Mouse (Mus musculus) Muller cell, postnatal 12 days (primary cell): ENCODE results near the gene Trappc12.

Experiments
- DNase-seq: peaks from one replicate; pipeline ENCODE4 v3.0.0-alpha.2; 2015; ENCODE audit errors: inconsistent ontology term

The Trappc12 gene

DNA sequence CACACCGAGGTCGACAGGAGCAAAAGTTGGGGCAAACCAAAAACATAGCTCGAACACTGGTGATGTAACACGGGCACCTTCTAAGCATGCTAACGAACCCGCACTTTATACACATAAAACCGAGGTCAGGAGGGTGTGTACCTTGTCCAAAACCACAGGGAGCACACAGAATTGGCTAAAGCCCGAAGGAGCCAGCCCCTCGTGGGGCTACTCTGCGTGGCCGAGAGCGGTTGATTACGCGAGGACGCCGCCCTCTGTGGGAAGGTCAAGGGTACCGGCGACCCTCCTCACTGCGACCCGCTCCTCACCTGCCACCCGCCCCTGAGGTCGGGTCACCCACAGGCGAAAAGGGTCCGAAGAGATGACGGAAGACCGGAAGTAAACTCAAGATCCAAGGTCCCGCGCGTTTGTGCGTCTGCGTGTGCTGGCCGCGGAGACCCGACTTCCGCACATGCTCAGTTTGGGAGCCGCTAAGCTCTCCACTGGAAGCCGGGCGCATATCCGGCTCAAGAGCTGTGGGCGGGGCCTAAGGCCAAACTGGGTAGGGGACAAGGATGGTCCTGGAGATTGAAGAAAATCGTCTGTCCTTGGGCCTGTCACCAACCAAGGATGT is at the start of gene Trappc12:
Gene Trappc12, minus strand, starts transcription at position 452 of the 613 bp plus-strand sequence.
- DNase-seq: peak; percentile 81

DNA sequence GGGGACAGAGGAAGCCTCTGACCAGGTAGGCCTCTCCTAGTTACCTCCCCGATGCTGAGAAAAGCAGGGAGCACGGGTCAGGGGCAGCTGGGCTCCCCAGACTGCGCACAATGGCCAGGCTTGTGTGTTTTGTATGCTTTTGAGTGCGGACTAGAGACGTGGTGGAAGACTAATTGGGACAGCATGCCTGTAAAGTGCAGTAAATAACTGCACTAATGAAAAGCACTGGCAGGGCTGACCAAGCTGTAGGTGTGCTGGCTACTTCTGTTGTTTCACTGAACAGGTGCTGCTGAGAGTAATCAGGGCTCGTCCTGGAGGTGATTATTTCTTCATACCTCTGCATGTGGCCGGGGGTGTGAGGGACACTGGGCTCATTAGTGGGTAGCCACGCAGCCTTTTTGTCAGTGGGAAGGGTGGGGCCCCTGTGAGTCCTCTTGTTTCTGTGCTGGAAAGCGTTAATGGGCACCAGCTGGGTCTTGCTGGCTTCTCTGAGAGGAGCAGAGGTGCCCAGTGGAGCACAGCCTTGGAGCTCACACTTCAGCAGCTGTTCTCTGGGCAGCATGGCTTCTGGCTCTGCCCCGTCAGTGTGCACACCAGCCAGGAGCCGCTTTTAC is 49.6 kb upstream of the Trappc12 start:
- peak; percentile 39 for DNase-seq

DNA sequence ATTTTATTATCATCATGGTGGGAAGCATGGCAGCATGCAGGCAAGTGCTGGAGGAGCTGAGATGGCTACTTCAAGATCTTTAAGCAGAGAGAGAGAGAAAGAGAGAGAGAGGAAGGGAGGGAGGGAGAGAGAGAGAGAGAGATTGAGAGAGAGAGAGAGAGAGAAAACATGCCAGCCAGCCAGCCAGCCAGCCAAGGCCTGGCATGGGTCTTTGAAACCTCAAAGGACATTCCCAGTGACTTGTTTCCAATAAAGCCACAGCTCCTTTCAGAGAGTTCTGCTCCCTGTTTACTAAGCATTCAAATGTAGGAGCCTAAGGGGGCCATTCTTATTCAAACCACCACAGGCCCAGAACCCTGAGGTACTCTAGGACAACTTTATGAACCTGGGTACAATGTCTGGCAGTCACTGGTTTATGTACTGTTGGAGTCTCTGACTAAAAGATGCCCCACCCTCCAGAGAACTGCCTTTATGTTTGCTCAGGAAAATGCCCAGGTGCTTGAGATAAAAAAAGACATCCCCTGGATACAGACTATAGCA is 46.7 kb upstream of the Trappc12 start:
- DNase-seq: no peak

DNA sequence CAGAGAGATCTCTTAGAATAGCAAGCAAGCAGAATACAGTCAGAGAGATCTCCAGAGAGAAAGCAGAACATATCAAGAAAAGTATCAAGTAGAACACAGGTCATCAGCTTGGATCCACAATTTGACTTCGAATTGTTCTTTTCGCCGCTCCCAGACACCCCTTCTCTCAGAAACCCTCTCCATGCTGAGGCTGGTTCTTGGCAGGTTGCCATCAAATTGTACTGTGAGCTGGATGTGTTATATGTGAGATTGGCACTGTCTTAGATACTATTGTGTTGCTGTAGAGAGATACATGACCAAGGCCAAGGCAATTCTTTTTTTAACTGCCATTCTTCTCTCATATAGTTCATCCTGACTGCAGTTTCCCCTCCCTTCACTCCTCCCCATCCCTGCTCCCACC is 44.8 kb upstream of the Trappc12 start:
- no peak for DNase-seq

DNA sequence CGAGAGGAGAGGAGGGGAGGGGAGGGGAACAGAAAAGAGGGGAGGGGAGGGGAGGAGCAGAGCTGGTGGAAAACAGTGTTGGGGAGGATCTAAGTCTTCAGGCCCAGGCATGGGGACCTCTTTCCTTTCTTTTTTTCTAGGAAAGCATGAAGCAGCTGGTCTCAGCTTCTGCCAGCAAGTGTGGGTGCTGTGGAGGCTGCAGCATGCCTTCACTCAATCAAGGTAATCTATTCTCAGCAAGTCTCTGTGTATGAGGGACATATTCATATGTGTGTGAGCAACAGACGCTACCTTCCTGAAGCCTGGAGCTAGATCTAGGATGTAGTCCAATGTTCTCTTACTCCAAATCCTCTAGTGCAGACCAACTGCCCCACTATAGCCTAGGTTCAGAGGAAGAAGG is 43.4 kb upstream of the Trappc12 start:
- DNase-seq: no peak

DNA sequence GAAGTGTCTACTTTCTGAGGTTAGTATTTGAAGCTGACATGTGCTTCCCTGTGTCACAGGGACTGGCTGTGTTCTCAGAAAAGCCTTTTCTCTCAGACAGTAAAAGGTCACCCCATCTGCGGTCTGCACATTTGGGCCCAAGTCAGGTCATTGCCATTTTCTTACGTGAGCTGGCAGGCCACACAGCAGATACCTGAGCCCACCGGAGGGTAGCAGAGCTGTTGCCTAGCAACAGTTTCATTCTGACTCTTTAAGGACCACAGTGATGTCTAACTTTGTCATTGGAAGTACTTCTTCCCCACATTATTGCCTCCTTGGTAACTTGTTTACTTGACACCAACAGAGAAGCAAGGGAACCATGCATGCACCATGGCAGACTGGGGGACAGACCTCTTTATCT is 42.3 kb upstream of the Trappc12 start:
- no peak for DNase-seq

DNA sequence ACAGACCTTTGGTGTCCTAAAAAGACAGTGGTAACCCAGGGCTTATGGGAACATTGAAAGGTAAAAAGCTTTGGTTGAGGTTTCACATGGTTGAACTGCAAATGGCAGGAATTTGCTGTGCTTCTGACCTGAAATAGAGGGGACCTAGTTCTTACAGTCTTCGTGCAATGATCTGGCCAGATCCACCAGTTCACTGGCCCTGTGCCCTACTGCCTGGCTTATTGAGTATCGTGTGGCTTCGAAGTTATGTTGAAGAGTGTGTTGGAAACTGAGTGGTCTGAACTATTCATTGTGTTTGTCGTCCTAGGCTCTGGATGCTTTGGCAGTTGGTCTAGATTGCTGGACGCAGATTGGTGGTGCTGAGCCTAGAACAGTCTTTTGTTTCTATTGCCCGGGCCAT is 36.0 kb upstream of the Trappc12 start:
- no peak for DNase-seq

DNA sequence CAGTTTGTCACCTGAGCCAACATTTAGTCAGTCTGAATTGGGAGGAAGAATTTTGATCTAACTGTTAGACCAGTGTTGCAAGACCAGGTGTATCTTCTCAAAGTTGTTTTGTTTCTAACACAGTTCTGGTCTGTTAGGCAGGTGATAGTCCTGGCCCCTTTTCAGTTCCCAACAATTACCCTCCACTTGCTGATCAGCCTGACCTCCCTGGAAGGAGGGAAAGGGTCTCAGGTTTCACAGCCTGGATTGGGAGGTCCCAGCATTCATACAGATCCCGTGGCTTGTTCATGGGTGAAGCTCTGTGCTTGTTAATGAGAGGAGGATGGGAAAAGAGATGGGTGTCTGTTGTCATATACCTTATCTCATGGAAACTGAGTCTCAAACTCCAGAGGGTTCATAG is 35.0 kb upstream of the Trappc12 start:
- DNase-seq: no peak

DNA sequence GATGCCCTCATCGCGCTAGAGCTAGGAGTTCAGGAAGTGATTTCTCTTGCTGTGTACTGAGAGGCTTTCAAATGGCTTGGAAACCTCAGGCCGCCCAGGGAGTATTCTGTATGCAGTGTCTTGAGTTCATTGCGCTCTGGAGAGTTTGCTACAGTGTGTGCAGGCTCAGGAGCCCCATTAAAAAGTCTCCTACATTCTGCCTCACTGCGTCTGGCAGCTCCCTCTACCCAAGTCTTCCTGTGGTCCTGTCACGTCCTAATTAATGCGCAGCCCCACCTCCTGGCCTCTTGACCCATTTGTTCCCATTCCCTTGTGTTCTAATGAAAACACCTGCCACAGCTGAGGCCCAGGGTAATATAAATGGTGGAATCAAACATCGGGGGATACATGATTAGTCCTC is 34.6 kb upstream of the Trappc12 start:
- DNase-seq: no peak

DNA sequence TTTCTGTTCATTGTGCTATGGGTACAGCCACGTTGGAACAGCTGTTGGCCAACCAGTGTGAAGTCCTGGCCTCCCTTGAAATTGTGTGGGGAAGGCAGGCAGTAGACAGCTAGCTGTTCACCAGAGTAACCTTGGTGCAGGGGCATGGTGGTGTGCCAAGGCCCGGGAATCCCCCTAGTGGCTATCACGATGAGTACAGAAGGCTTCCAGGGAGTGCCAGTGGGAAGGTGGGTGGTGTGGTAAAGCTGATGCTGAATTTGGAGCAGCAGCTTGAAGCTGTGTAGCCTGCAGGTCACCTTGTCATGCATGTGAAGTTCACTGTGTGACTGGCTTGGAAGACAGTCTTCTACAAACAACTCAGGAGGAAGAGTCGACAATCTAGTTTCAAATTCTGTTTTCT is 34.1 kb upstream of the Trappc12 start:
- DNase-seq: peak; percentile 40

DNA sequence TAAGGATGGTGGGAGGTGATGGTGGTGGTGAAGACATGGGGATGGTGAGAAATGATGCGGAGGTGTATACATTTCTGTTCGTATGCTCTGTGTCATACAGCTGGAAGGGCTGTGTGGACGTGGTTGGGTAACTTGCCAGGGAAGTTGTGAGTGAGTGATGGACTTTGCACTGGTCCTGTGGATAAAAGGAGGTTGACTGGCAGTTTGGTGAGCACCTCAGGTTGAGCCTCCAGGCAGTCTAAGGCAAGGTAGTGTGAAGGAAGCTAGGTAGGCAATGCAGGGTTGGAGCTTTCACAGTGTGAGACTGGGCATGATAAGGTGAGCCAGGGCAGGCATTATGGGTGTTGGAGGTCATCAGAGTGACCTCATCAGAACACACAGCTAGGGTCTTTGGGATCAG is 32.4 kb upstream of the Trappc12 start:
- no peak for DNase-seq

DNA sequence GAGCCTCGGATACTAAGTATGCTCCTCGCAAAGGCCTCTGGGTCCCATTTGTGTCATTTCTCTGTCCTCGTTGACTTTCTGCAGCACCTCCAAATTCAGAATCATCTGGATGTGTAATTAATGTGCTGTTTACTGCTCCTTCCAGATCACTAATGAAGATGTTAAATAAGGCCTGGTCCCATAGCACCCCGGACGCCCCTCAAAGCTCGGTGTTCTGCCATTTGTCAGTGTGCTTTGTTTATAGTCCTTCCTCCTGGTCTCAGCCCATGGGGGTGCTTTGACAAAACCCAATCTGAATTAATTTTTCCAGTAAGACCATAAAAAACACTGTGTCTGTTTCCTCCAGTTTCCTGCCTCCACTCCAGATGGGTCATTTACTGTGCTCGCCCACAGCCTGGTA is 29.9 kb upstream of the Trappc12 start:
- no peak for DNase-seq

DNA sequence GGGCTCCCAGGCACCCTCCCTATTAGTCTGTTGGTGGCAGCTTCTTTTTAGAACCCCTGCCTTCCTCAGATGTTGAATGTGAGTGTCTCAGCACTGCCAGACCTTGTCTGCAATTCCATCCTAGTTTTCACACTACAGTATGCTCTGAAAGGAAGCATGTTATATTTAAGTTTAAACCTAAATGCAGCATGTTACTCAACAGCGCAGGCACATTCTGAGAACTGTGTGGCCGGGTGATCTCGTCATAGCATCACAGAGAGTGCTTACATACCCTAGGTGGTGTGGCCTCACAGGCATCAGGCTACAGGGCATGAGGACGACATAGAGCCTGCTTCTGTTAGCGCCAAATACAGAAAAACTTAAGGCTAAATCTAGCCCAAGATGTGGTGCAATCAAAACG is 25.4 kb upstream of the Trappc12 start:
- no peak for DNase-seq

DNA sequence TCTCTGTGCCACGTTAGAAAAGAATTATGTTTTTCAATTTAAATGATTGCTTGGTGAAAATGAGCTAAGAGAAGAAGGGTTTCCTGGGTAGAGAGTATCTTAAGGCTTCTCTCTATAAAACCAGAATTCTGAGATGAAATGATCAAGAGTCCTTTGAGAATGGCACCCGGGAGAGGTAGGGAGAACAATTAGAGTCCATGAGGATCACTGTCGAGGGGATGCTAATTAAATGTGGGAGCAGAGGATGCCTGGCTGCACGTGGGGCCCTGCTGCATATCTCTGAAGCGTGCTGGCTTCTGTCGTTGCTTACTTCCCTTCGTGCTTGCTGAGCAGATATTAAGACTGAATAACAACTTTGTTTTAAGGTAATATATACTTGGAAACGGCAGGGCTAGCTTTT is 24.8 kb upstream of the Trappc12 start:
- no peak for DNase-seq

DNA sequence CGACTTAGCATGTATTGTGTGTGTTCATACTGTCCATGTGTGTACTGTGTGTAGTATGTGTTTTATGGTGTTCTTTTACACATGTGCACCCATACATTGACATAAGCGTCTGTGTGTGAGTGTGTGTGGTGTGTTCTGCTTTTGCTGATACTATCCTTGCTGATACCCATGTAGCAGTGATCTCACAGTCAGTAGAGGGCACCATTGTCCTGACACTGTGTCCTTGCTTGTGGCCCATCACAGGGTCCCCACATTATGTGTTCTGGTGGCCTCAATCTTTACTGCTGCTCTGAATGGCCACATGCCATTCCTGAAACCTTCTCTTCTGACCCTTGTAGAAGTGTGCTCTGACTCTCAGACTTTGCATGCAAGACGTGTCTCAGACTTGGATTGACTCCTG is 23.5 kb upstream of the Trappc12 start:
- DNase-seq: no peak

DNA sequence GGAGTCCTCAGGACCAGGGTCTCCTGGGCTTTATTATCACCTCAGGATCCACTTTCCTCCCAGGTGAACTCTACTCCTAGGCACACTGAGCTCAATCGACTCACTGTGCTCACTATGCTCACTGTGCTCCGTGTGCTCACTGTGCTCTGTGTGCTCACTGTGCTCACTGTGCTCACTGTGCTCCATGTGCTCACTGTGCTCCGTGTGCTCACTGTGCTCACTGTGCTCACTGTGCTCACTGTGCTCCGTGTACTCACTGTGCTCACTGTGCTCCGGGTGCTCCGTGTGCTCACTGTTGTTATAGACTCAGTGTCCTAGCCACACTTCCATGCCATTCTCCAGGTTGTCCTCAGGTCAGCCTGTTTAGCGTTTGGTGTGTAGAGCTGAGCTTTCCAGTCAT is 19.7 kb upstream of the Trappc12 start:
- no peak for DNase-seq

DNA sequence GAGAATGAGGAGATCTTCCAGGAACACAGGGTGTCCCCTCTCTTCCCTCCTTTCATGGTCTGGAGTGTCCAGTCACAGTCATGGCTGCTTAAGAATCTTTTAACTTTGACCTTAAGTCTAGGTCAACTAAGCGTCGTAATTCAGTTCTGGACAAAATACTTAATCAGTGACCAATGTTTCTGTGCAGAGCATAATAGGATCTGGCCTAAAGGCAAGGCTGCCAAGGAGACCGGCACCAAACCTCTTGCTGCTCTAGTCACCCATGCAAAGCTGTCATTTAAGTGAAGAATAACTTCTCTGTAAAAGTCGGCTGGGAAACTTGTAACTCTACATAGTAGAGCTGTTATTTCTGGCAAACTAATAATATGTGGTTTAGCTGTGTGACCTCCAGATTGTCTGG is 5.7 kb upstream of the Trappc12 start:
- no peak for DNase-seq

DNA sequence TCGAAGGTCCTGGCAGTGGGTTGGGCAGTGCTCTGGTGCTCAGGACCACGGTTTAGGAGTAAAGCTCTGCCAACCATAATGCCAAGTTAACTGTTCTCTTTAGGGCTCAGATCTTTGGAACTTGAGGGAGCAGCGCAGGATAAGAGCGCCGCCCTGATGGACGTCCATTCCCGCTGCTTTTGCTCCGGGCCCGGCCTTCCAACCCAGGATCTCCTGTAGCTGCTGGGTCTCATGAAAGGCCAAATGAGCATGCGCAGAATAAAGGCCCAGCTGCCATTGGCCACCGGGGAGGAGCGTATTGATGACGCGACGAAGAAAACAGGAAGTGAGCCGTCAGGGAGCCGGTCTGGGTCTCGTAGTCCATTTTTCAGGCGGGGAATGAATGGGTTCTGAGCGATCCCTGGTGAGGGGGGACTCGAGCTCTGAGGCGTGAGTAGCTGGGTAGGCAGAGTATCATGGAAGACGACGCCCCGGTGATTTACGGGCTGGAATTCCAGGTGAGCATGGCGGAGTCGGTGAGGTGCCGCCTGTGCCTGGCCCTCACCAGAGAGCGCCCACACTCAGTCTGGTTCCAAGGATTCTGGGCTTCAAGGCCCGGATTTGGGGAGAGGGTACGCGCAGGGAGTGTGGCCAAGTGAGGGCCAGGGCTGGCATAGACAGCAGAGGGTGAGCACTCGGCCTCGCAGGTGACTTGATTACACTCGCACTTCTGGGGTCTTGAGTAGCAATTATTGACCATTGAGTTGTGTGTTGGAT is 1.4 kb upstream of the Trappc12 start, which contains the start of gene Eipr1:
Gene Eipr1, plus strand, starts transcription at position 296 of the 756 bp plus-strand sequence.
- peak; percentile 90 for DNase-seq

DNA sequence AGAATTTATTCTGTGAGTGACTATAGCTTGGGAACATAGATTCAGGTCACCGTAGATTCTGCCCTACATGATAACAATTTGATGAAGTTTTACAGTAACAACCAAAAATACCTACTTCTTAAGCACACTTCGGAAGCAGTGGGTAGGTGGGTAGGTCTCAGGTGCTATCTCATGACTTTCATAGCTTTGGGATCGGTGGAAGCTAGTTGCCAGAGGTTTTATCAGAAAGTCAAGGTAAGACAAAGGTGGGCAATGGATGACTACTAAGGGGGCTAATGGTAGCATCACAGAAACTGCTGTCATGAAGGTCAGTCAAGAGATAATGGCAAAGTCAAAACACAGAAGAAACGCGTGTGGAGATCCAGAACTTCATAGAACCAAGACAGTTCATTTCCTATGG is 604 bp upstream of the Trappc12 start:
- DNase-seq: no peak

DNA sequence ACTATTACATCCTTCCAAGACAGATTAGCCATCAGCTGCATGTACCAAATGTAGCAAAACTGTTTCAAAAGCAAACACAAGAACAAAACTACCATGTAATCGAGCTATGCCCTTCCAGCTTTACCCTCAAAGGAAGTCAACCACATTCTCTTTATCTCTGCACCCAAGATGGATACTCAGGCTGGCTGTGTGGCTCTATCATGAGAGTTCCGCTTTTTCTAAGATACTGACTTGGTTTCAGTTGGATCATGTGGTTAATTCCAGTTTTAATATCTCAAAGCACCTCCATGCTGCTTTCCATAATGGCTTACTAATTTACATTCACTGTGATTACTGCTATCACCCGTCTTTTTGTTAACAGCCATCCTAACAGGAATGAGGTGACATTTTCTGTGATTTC is 6.9 kb downstream of the Trappc12 start:
- no peak for DNase-seq

DNA sequence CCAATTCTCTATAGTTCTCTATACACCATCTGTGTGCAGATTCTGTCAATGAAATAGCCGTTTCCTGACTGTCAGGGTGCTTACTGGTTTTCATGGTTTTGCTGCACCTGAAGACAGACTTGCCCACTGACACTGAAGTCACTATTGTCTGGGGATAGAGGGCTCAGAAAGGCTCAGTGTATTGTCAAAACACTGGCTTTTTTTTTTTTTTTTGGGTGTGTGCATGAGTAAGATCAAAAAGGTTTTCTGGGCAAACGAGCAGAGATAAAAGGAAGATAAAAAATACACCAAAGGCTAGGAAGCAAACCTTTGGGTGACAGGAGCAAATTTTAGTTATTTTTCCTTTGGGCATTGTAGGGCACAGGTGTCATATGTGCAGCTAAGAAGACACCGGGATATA is 15.0 kb downstream of the Trappc12 start:
- DNase-seq: no peak

DNA sequence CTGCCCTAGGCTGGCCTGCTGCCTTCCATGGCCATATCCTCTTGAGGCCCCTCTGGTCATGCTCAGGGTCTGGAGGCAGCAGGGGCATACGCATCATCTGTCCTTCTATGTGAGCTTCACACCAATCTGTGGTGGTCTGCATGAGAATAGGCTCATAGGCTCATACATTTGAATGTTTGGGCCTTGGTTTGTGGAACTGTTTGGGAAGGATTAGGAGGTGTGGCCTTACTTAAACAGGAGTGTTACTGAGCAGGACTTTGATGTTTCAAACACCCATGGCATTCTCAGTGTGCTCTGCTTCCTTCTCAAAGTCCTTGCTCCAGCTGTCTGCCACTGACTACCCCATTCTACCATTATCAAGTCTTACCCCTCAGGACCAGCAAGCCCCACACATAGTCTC is 16.0 kb downstream of the Trappc12 start:
- no peak for DNase-seq
